ENCODE assay signal across 8 mouse cellular contexts in genomic region chr9:121277118-121278060, GRCm38 (mm10). TPM values are rescaled to one million over a fixed set of nuclear protein-coding genes. Genes with fewer than 3 reads are reported as not detected.
DNase-seq lines count a peak whose midpoint lies in the region; ATAC-seq lines count a peak whose summit lies in the region.

TSS of gene Ulk4 (minus strand) at chr9:121277197.

- ATAC-seq in common myeloid progenitor, adult 5-6 weeks (replicated peaks; ENCODE audit: low read depth, poor library complexity, severe bottlenecking), result peak; percentile 92

- H3K27me3 ChIP-seq in megakaryocyte, embryonic 14.5 days (replicated peaks), result peaks cover 59% of the 10 kb centered on the region

- H3K4me3 ChIP-seq in megakaryocyte, embryonic 14.5 days (replicated peaks), result peak within 1 kb of the TSS; percentile 93

- no peaks in the 10 kb centered on the region for H3K36me3 ChIP-seq in megakaryocyte, embryonic 14.5 days (replicated peaks; ENCODE audit: low read length)

- DNase-seq in ZHBTc4 (ENCODE audit: low read depth, low spot score), result peak; percentile 96
- peak; percentile 85 to 87 for DNase-seq in gastrocnemius, adult 8-10 months (ENCODE audit: low spot score in 2 of 2)
- DNase-seq in hindlimb bud, embryonic 11.5 days (ENCODE audit: extremely low spot score, low read depth, low spot score), result peak; percentile 85
- peak; percentile 92 to 98 for DNase-seq in left cerebral cortex, adult 8-10 months (ENCODE audit: low spot score in 2 of 2)
- DNase-seq in right cerebral cortex, postnatal 10 days (ENCODE audit: low spot score in 2 of 2), result peak; percentile 95 to 97
- DNase-seq in urinary bladder, postnatal 25 days (ENCODE audit: low spot score), result peak; percentile 86

- H3K9me3 ChIP-seq in megakaryocyte, embryonic 14.5 days, result peaks cover 6% of the 10 kb centered on the region

- peaks cover 26% of the 10 kb centered on the region for H3K4me1 ChIP-seq in megakaryocyte, embryonic 14.5 days

RNA-seq across cellular contexts. Expression of gene Ulk4, which starts in this region (rescaled TPM):
- total RNA-seq in common myeloid progenitor, adult 5-6 weeks (2017), result 4.0 and 6.4 TPM in 2 replicates
- under 1 TPM in 1 of 4 experiments, not detected in 3; 0.44 TPM for total RNA-seq in gastrocnemius, adult 8-10 months (2022)
- total RNA-seq in left cerebral cortex, adult 8-10 months (2022), result 10 to 100 TPM in 1 of 4 experiments, 1 to 10 TPM in 3; 7.7 to 10.4 (median 9.2) TPM
- not detected in 2 replicates for polyA plus RNA-seq in megakaryocyte, embryonic 14.5 days (2012; ENCODE audit: insufficient read depth, low replicate concordance)

Comparison
In these comparisons a context has a peak if more than half of its experiments do, and no peak if none do; other contexts are left out.
1. Peak in every context shown above with its lines: DNase-seq, ATAC-seq and H3K4me3 ChIP-seq.
2. Peak in DNase-seq in gastrocnemius, adult 8-10 months; RNA of the gene not detected or under 1 TPM.